Mouse (Mus musculus): ENCODE measurements at regions not wholly inside any gene's neighbourhood (a gene's known extent, or its start where the extent isn't known, plus 50 kb on each side); places are given as distances from the start of the nearest gene placed in this dataset.

- in situ Hi-C loops (cut with MboI, MseI) = no loop called here
Measured at GRCm38 (mm10) chrX:108608446-108608845, 56.2 kb downstream of the Gm379 start.

- in situ Hi-C loops (cut with MboI, MseI) = no loop called here
Measured at GRCm38 (mm10) chrX:108599906-108600468, 64.7 kb downstream of the Gm379 start.

GRCm38 (mm10) chrX:108561977-108562376 is 102.7 kb downstream of the Gm379 start:
- in situ Hi-C loops (cut with MboI, MseI) = no loop called here

GRCm38 (mm10) chrX:108543149-108543548 is 121.5 kb downstream of the Gm379 start:
- in situ Hi-C loops (cut with MboI, MseI) = loop anchor here (25.0 kb wide), 1 partner anchor 756 kb away; the partner anchor contains the start of gene Tent5d

- in situ Hi-C loops (cut with MboI, MseI) = loop anchor here (25.0 kb wide), 1 partner anchor 754 kb away; the partner anchor contains the start of gene Tent5d
Measured at GRCm38 (mm10) chrX:108541410-108541809, 123.3 kb downstream of the Gm379 start.

GRCm38 (mm10) chrX:108536995-108537394 is 127.7 kb downstream of the Gm379 start:
- in situ Hi-C loops (cut with MboI, MseI) = loop anchor here (10.0 to 25.0 kb wide), 2 partner anchors 548 to 750 kb away; partner anchors contain the start of gene Tent5d
